Comparison of ENCODE assay signal across 9 mouse cellular contexts in genomic region chr13:24686705-24687665, GRCm38 (mm10). TPM values are rescaled to one million over a fixed set of nuclear protein-coding genes. Genes with fewer than 3 reads are reported as not detected.
DNase-seq lines count a peak whose midpoint lies in the region; ATAC-seq and TF ChIP-seq lines count a peak whose summit lies in the region.
"Had no signal": no experiment of that assay in that cellular context is flagged by ENCODE, and none has a peak within 500 bp of the region (broad histone marks: within the 10 kb centered on the region; RNA-seq: fewer than 3 reads in every experiment).

No protein-coding gene starts in this region.

- H3K4me2 ChIP-seq in embryonic facial prominence, embryonic 13.5 days: peak overlapping the region; percentile 50
- peak overlapping the region; percentile 51 for H3K4me2 ChIP-seq in limb, embryonic 13.5 days (replicated peaks)
- H3K4me2 ChIP-seq: embryonic facial prominence, embryonic 12.5 days had no signal

- ATAC-seq in embryonic facial prominence, embryonic 13.5 days (ENCODE audit: insufficient number of reproducible peaks, insufficient read depth, low FRiP score, low TSS enrichment, low read depth): no peak
- ATAC-seq in limb, embryonic 13.5 days (ENCODE audit: low FRiP score, low read depth): no peak; the same call in 1 of the 2 replicates

- no peaks in the 10 kb centered on the region for H3K9me3 ChIP-seq in embryonic facial prominence, embryonic 13.5 days
- H3K9me3 ChIP-seq in limb, embryonic 13.5 days: no peaks in the 10 kb centered on the region
- H3K9me3 ChIP-seq: embryonic facial prominence, embryonic 12.5 days had no signal

- no peak overlapping the region for H3K9ac ChIP-seq in embryonic facial prominence, embryonic 13.5 days
- H3K9ac ChIP-seq in heart, adult 2 months (ENCODE audit: low read depth, low read length): no peak overlapping the region
- no peak overlapping the region for H3K9ac ChIP-seq in limb, embryonic 13.5 days
- H3K9ac ChIP-seq: embryonic facial prominence, embryonic 12.5 days had no signal

- peak; percentile 89 for TF ChIP-seq EP300 in heart, adult 2 months (IDR thresholded peaks at IDR 0.05; ENCODE audit: insufficient read depth, low read depth, low read length)

- no peak overlapping the region for H3K27ac ChIP-seq in embryonic facial prominence, embryonic 13.5 days
- H3K27ac ChIP-seq in heart, adult 2 months: no peak overlapping the region
- no peak overlapping the region for H3K27ac ChIP-seq in limb, embryonic 13.5 days

- DNase-seq in B cell, adult 2 months: peak; percentile 76 to 79
- peak; percentile 74 to 79 for DNase-seq in adrenal gland, postnatal 36 days
- peak; percentile 70 to 82 for DNase-seq in heart, adult 2 months
- DNase-seq in kidney, adult 9 months: peak; percentile 81
- DNase-seq in monocyte, adult 2 months (ENCODE audit: low read depth in 1 of 2, low spot score in 2 of 2): peak; percentile 22 to 47
- peak; percentile 63 to 79 for DNase-seq in spleen, postnatal 10 days (ENCODE audit: low spot score in 2 of 2)

- 0 out of 2 replicates have a peak overlapping the region, but pooled peaks have one; percentile 11 for H3K4me3 ChIP-seq in embryonic facial prominence, embryonic 13.5 days
- no peak overlapping the region for H3K4me3 ChIP-seq in heart, adult 2 months
- H3K4me3 ChIP-seq in limb, embryonic 13.5 days: no peak overlapping the region
- H3K4me3 ChIP-seq: embryonic facial prominence, embryonic 12.5 days had no signal

- H3K27me3 ChIP-seq in embryonic facial prominence, embryonic 13.5 days: no peaks in the 10 kb centered on the region
- H3K27me3 ChIP-seq in heart, adult 2 months (ENCODE audit: control insufficient read depth, insufficient read depth, low read length): no peaks in the 10 kb centered on the region
- no peaks in the 10 kb centered on the region for H3K27me3 ChIP-seq in limb, embryonic 13.5 days
- H3K27me3 ChIP-seq: embryonic facial prominence, embryonic 12.5 days had no signal

- peaks cover 5% of the 10 kb centered on the region for H3K4me1 ChIP-seq in embryonic facial prominence, embryonic 13.5 days
- H3K4me1 ChIP-seq in heart, adult 2 months (ENCODE audit: control insufficient read depth, insufficient read depth, low read length): peaks cover 3% of the 10 kb centered on the region; the same call in 1 of the 2 replicates
- H3K4me1 ChIP-seq in limb, embryonic 13.5 days: peaks cover 7% of the 10 kb centered on the region
- H3K4me1 ChIP-seq: embryonic facial prominence, embryonic 12.5 days had no signal

- 36% methylated on average over 15 of the region's 15 CpGs for WGBS in embryonic facial prominence, embryonic 13.5 days
- WGBS in heart, adult 2 months: 37% methylated on average over 15 of the region's 15 CpGs
- WGBS in limb, embryonic 13.5 days: 36% methylated on average over 15 of the region's 15 CpGs

- TF ChIP-seq POLR2A in heart, adult 2 months (IDR thresholded peaks at IDR 0.05; ENCODE audit: insufficient read depth, low read depth, low read length): no peak

- peak; percentile 94 for TF ChIP-seq CTCF in heart, adult 2 months (IDR thresholded peaks at IDR 0.05)

- no peaks in the 10 kb centered on the region for H3K79me2 ChIP-seq in heart, adult 2 months (replicated peaks; ENCODE audit: control insufficient read depth, insufficient read depth, low read length)

- intact Hi-C loops in heart, adult 2 months (cut with DNase I): loop anchor here (1.0 to 10.0 kb wide), 6 partner anchors 65 to 350 kb away; no protein-coding TSS in a partner anchor

- H3K36me3 ChIP-seq in embryonic facial prominence, embryonic 13.5 days: no peaks in the 10 kb centered on the region
- H3K36me3 ChIP-seq in heart, adult 2 months (ENCODE audit: control insufficient read depth, insufficient read depth, low read length): no peaks in the 10 kb centered on the region
- no peaks in the 10 kb centered on the region for H3K36me3 ChIP-seq in limb, embryonic 13.5 days
- H3K36me3 ChIP-seq: embryonic facial prominence, embryonic 12.5 days had no signal

RNA-seq across cellular contexts. Expression of gene Armh2, which starts 54.0 kb away (rescaled TPM):
- total RNA-seq in adrenal gland, postnatal 36 days (2021): not detected
- not detected in 2 replicates for polyA plus RNA-seq in embryonic facial prominence, embryonic 13.5 days (2015; fragmentation: Nextera tagmentation; extraction: Ambion mirVana)
- total RNA-seq in heart, adult 2 months (2021): not detected
- not detected in 2 replicates for polyA plus RNA-seq in heart, adult 2 months (2012; rRNA removed)
- polyA plus RNA-seq in limb, embryonic 13.5 days (2015; fragmentation: Nextera tagmentation; extraction: Ambion mirVana): not detected in 2 replicates
- polyA plus RNA-seq: embryonic facial prominence, embryonic 12.5 days had no signal
